Comparison of ENCODE assay signal across 8 mouse cellular contexts in genomic region chr4:141020811-141021613, GRCm38 (mm10). TPM values are rescaled to one million over a fixed set of nuclear protein-coding genes. Genes with fewer than 3 reads are reported as not detected.
DNase-seq lines count a peak whose midpoint lies in the region; ATAC-seq and TF ChIP-seq lines count a peak whose summit lies in the region.

No protein-coding gene starts in this region.

- DNase-seq in frontal cortex, postnatal 10 days (ENCODE audit: low spot score in 2 of 2): peak; percentile 65 to 66
- DNase-seq in frontal cortex, postnatal 25 days (ENCODE audit: low spot score in 2 of 2): no peak
- DNase-seq in cerebellum, postnatal 10 days: peak; percentile 83 to 87
- DNase-seq in gastrocnemius, postnatal 4 days (ENCODE audit: low spot score in 2 of 2): peak; percentile 81 to 85
- DNase-seq in midbrain, postnatal 0 days (ENCODE audit: low spot score): peak; percentile 81
- DNase-seq in left cerebral cortex, adult 9 months (ENCODE audit: low spot score in 2 of 2): no peak

- peak overlapping the region; percentile 2; the same call in 1 of the 2 replicates for H3K4me2 ChIP-seq in intestine, embryonic 16.5 days (ENCODE audit: low read depth, low read length)
- no peak overlapping the region for H3K4me2 ChIP-seq in midbrain, postnatal 0 days (ENCODE audit: low read depth, low read length, poor library complexity, severe bottlenecking)

- H3K4me1 ChIP-seq in intestine, embryonic 16.5 days (ENCODE audit: control insufficient read depth, insufficient read depth, low read length): peaks cover 23% of the 10 kb centered on the region
- 0 out of 2 replicates have a peak, but pooled peaks cover 7% of the 10 kb centered on the region for H3K4me1 ChIP-seq in midbrain, postnatal 0 days (ENCODE audit: insufficient read depth, low read length)

- H3K27ac ChIP-seq in intestine, embryonic 16.5 days (ENCODE audit: low read length): peak overlapping the region; percentile 95
- H3K27ac ChIP-seq in midbrain, postnatal 0 days (ENCODE audit: low read depth, low read length): peak overlapping the region; percentile 52

- no peak for TF ChIP-seq CTCF in midbrain, postnatal 0 days (IDR thresholded peaks at IDR 0.05)

- peak; percentile 79 for ATAC-seq in intestine, embryonic 16.5 days
- peak; percentile 59 for ATAC-seq in midbrain, postnatal 0 days (ENCODE audit: low FRiP score)
- no peak; the same call in 1 of the 2 replicates for ATAC-seq in frontal cortex, adult (ENCODE audit: low TSS enrichment)

- no peaks in the 10 kb centered on the region for H3K9me3 ChIP-seq in intestine, embryonic 16.5 days (ENCODE audit: control insufficient read depth, low read length)
- no peaks in the 10 kb centered on the region for H3K9me3 ChIP-seq in midbrain, postnatal 0 days (ENCODE audit: low read length)

- no peaks in the 10 kb centered on the region; the same call in 1 of the 2 replicates for H3K36me3 ChIP-seq in intestine, embryonic 16.5 days (ENCODE audit: control insufficient read depth, insufficient read depth, low read length)
- H3K36me3 ChIP-seq in midbrain, postnatal 0 days (ENCODE audit: insufficient read depth, low read length): peaks cover 12% of the 10 kb centered on the region

- H3K4me3 ChIP-seq in intestine, embryonic 16.5 days (ENCODE audit: low read length): no peak overlapping the region
- no peak overlapping the region for H3K4me3 ChIP-seq in midbrain, postnatal 0 days (ENCODE audit: low read depth, low read length)

- H3K9ac ChIP-seq in intestine, embryonic 16.5 days (ENCODE audit: low read depth, low read length): peak overlapping the region; percentile 48
- no peak overlapping the region for H3K9ac ChIP-seq in midbrain, postnatal 0 days (replicated peaks; ENCODE audit: low read length, poor library complexity, severe bottlenecking)

- H3K27me3 ChIP-seq in intestine, embryonic 16.5 days (replicated peaks; ENCODE audit: control insufficient read depth, insufficient read depth, low read length): no peaks in the 10 kb centered on the region
- H3K27me3 ChIP-seq in midbrain, postnatal 0 days (ENCODE audit: insufficient read depth, low read length): no peaks in the 10 kb centered on the region

- WGBS in intestine, embryonic 16.5 days: 26% methylated on average over 14 of the region's 14 CpGs
- 21% methylated on average over 14 of the region's 14 CpGs for WGBS in midbrain, postnatal 0 days

RNA-seq across cellular contexts. Expression of gene Mfap2, which starts 10.8 kb away (rescaled TPM):
- total RNA-seq in gastrocnemius, postnatal 4 days (2021): 100 to 1,000 TPM; 175 to 183 TPM
- 312 and 334 TPM in 2 replicates for polyA plus RNA-seq in intestine, embryonic 16.5 days (2015; fragmentation: Nextera tagmentation; extraction: Ambion mirVana)
- total RNA-seq in midbrain, postnatal 0 days (2014; rRNA removed): 19.5 and 32.4 TPM in 2 replicates
- polyA plus RNA-seq in midbrain, postnatal 0 days (2015; fragmentation: Nextera tagmentation; extraction: Ambion mirVana): 103 and 104 TPM in 2 replicates

RNA-seq across cellular contexts. Expression of gene Atp13a2, which starts 34.3 kb away (rescaled TPM):
- total RNA-seq in gastrocnemius, postnatal 4 days (2021): 10 to 100 TPM; 28.4 to 28.6 TPM
- polyA plus RNA-seq in intestine, embryonic 16.5 days (2015; fragmentation: Nextera tagmentation; extraction: Ambion mirVana): 29.3 and 31.5 TPM in 2 replicates
- 379 and 419 TPM in 2 replicates for total RNA-seq in midbrain, postnatal 0 days (2014; rRNA removed)
- polyA plus RNA-seq in midbrain, postnatal 0 days (2015; fragmentation: Nextera tagmentation; extraction: Ambion mirVana): 182 and 201 TPM in 2 replicates

RNA-seq across cellular contexts. Expression of gene Crocc, which starts 39.3 kb away (rescaled TPM):
- total RNA-seq in gastrocnemius, postnatal 4 days (2021): 10 to 100 TPM; 10.4 to 11.6 TPM
- 2.2 and 3.5 TPM in 2 replicates for polyA plus RNA-seq in intestine, embryonic 16.5 days (2015; fragmentation: Nextera tagmentation; extraction: Ambion mirVana)
- 22.0 and 33.2 TPM in 2 replicates for total RNA-seq in midbrain, postnatal 0 days (2014; rRNA removed)
- polyA plus RNA-seq in midbrain, postnatal 0 days (2015; fragmentation: Nextera tagmentation; extraction: Ambion mirVana): 3.2 and 4.2 TPM in 2 replicates

RNA-seq across cellular contexts. Expression of gene Necap2, which starts 57.1 kb away (rescaled TPM):
- total RNA-seq in gastrocnemius, postnatal 4 days (2021): 10 to 100 TPM; 36.8 to 37.8 TPM
- polyA plus RNA-seq in intestine, embryonic 16.5 days (2015; fragmentation: Nextera tagmentation; extraction: Ambion mirVana): 79.6 and 82.0 TPM in 2 replicates
- 51.4 and 54.5 TPM in 2 replicates for total RNA-seq in midbrain, postnatal 0 days (2014; rRNA removed)
- polyA plus RNA-seq in midbrain, postnatal 0 days (2015; fragmentation: Nextera tagmentation; extraction: Ambion mirVana): 42.2 and 51.1 TPM in 2 replicates

Comparison
In these comparisons a context has a peak if more than half of its experiments do, and no peak if none do; other contexts are left out.
1. DNase-seq: peak in frontal cortex, postnatal 10 days (2 of 2), cerebellum, postnatal 10 days (2 of 2), gastrocnemius, postnatal 4 days (2 of 2) and midbrain, postnatal 0 days (single experiment); none in frontal cortex, postnatal 25 days (0 of 2) and left cerebral cortex, adult 9 months (0 of 2).
2. RNA of gene Atp13a2, which starts 34.3 kb away (total RNA-seq): 379 to 419 TPM in midbrain, postnatal 0 days; 28.4 to 28.6 TPM in gastrocnemius, postnatal 4 days; every median in the first group is over 10 times any median in the second.